In the genomic region with DNA sequence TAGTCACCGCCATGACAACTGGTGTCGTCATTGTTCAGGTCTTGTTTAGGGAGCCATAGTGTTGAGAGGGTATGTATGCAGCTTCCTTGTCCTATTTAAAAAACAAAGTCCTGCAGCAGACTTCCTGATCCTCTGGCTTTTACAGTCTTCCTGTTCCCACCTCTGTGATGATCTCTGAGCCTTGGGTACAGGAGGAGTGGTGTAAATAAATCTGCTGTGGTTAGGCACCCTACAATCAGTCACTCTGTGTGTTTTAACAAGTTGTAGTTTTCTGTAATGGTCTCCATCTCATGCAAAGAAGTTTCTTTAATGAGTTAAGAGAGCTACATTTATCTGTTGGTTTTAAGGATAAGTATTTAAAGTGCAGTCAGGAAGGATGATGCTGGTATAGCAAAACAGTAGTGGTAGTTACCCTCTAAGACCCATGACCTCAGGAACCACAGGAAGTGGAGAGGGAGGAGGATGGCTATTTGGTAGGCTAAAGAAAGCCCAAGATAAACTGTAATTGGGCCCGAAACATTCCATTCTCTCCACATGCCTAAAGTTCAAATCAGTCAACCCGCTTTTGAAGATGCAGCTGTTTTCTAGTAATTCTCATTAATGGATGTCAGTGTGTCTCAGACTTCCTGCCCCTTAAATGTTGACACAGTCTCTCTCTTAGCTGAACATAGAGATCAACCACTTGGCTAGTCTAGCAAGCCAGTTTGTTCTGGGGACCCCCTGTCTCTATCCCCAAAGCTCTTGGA, we compare ENCODE assay signal across 26 mouse cellular contexts. TPM values are rescaled to one million over a fixed set of nuclear protein-coding genes. Genes with fewer than 3 reads are reported as not detected.
A peak's percentile ranks its signal among the peaks of the same experiment; 100 is the strongest.
DNase-seq lines count a peak whose midpoint lies in the region; ATAC-seq and TF ChIP-seq lines count a peak whose summit lies in the region.
"Had no signal": no experiment of that assay in that cellular context is flagged by ENCODE, and none has a peak within 500 bp of the region (broad histone marks: within the 10 kb centered on the region; RNA-seq: fewer than 3 reads in every experiment).

No protein-coding gene starts in this region.

- no peak overlapping the region for H3K4me2 ChIP-seq in liver, embryonic 11.5 days
- H3K4me2 ChIP-seq in hindbrain, embryonic 13.5 days = no peak overlapping the region
- H3K4me2 ChIP-seq in midbrain, embryonic 16.5 days (ENCODE audit: low read length) = no peak overlapping the region
- H3K4me2 ChIP-seq: heart, embryonic 11.5 days; limb, embryonic 13.5 days; lung, embryonic 14.5 days; midbrain, embryonic 15.5 days had no signal

- peaks cover 17% of the 10 kb centered on the region; the same call in 1 of the 2 replicates for H3K4me1 ChIP-seq in heart, embryonic 10.5 days
- H3K4me1 ChIP-seq in liver, adult 2 months (ENCODE audit: control insufficient read depth, insufficient read depth, low read length) = no peaks in the 10 kb centered on the region
- H3K4me1 ChIP-seq in liver, embryonic 11.5 days (replicated peaks; ENCODE audit: control insufficient read depth, insufficient read depth, low read length) = peaks cover 8% of the 10 kb centered on the region
- H3K4me1 ChIP-seq in hindbrain, embryonic 13.5 days (replicated peaks) = no peaks in the 10 kb centered on the region
- H3K4me1 ChIP-seq in midbrain, embryonic 16.5 days (ENCODE audit: control insufficient read depth, insufficient read depth, low read length) = no peaks in the 10 kb centered on the region
- H3K4me1 ChIP-seq: midbrain, embryonic 15.5 days had no signal

- no peak overlapping the region for H3K27ac ChIP-seq in heart, embryonic 10.5 days
- no peak overlapping the region for H3K27ac ChIP-seq in liver, adult 2 months (replicated peaks; ENCODE audit: insufficient read depth, low read depth, low read length)
- no peak overlapping the region for H3K27ac ChIP-seq in liver, embryonic 11.5 days (ENCODE audit: low read depth, low read length)
- no peak overlapping the region for H3K27ac ChIP-seq in hindbrain, embryonic 13.5 days
- H3K27ac ChIP-seq in midbrain, embryonic 16.5 days (ENCODE audit: low read length) = no peak overlapping the region
- H3K27ac ChIP-seq: forebrain, embryonic 10.5 days; limb, embryonic 13.5 days; liver, embryonic 14.5 days; midbrain, embryonic 15.5 days had no signal

- TF ChIP-seq POLR2A in liver, adult 2 months (IDR thresholded peaks at IDR 0.05; ENCODE audit: extremely low read depth, insufficient read depth, low read length) = no peak

- DNase-seq in heart, embryonic 10.5 days (ENCODE audit: low spot score) = peak; percentile 46
- no peak for DNase-seq in heart, adult 8-10 months (ENCODE audit: low spot score)
- peak; percentile 21 for DNase-seq in liver, adult 2 months (ENCODE audit: extremely low read depth, low read depth, low spot score)
- no peak for DNase-seq in liver, embryonic 11.5 days (ENCODE audit: low spot score)
- DNase-seq: adrenal gland, adult 8-10 months; cerebellum, adult 8-10 months; cerebellum, postnatal 36 days; gastrocnemius, postnatal 25 days; layer of hippocampus, postnatal 36 days; lung, embryonic 14.5 days; thymus, postnatal 25 days had no signal

- H3K79me2 ChIP-seq in liver, adult 2 months (ENCODE audit: control insufficient read depth, insufficient read depth, low read length) = no peaks in the 10 kb centered on the region

- no peak overlapping the region for H3K4me3 ChIP-seq in heart, embryonic 10.5 days
- no peak overlapping the region for H3K4me3 ChIP-seq in liver, adult 2 months (ENCODE audit: insufficient read depth, low read depth, low read length)
- no peak overlapping the region for H3K4me3 ChIP-seq in liver, embryonic 11.5 days (ENCODE audit: low read depth, low read length)
- H3K4me3 ChIP-seq in hindbrain, embryonic 13.5 days = no peak overlapping the region
- no peak overlapping the region for H3K4me3 ChIP-seq in midbrain, embryonic 16.5 days (ENCODE audit: low read depth, low read length)
- H3K4me3 ChIP-seq: forebrain, embryonic 10.5 days; limb, embryonic 13.5 days; midbrain, embryonic 15.5 days had no signal

- ATAC-seq in liver, embryonic 11.5 days (replicated peaks; ENCODE audit: low FRiP score) = no peak
- peak; percentile 66 for ATAC-seq in common myeloid progenitor, adult 5-6 weeks (replicated peaks; ENCODE audit: low read depth, poor library complexity, severe bottlenecking)
- ATAC-seq in megakaryocyte progenitor cell, adult 5-6 weeks (replicated peaks; ENCODE audit: poor library complexity) = peak; percentile 48
- no peak for ATAC-seq in hindbrain, embryonic 13.5 days (ENCODE audit: low FRiP score)
- no peak for ATAC-seq in midbrain, embryonic 16.5 days
- ATAC-seq: activated CD4-positive, CD25-positive, alpha-beta regulatory T cell, adult 4 months; forebrain, embryonic 16.5 days; intestine, postnatal 0 days; midbrain, embryonic 15.5 days had no signal

- H3K9me3 ChIP-seq in heart, embryonic 10.5 days = no peaks in the 10 kb centered on the region
- no peaks in the 10 kb centered on the region for H3K9me3 ChIP-seq in liver, embryonic 11.5 days (ENCODE audit: control insufficient read depth, low read length)
- H3K9me3 ChIP-seq in hindbrain, embryonic 13.5 days = no peaks in the 10 kb centered on the region
- no peaks in the 10 kb centered on the region for H3K9me3 ChIP-seq in midbrain, embryonic 16.5 days (replicated peaks; ENCODE audit: control insufficient read depth, low read length, poor library complexity, severe bottlenecking)
- H3K9me3 ChIP-seq: forebrain, embryonic 10.5 days; limb, embryonic 13.5 days; midbrain, embryonic 15.5 days had no signal

- no peak overlapping the region for H3K9ac ChIP-seq in liver, adult 2 months (ENCODE audit: low read depth, low read length)
- H3K9ac ChIP-seq in liver, embryonic 11.5 days (ENCODE audit: low read depth, low read length) = no peak overlapping the region
- no peak overlapping the region for H3K9ac ChIP-seq in hindbrain, embryonic 13.5 days
- H3K9ac ChIP-seq in midbrain, embryonic 16.5 days (ENCODE audit: low read depth, low read length) = no peak overlapping the region
- H3K9ac ChIP-seq: limb, embryonic 13.5 days; liver, embryonic 14.5 days; lung, embryonic 14.5 days; midbrain, embryonic 15.5 days had no signal

- H3K36me3 ChIP-seq in heart, embryonic 10.5 days = no peaks in the 10 kb centered on the region
- no peaks in the 10 kb centered on the region for H3K36me3 ChIP-seq in liver, adult 2 months (ENCODE audit: control insufficient read depth, insufficient read depth, low read length)
- H3K36me3 ChIP-seq in liver, embryonic 11.5 days (ENCODE audit: control insufficient read depth, insufficient read depth, low read length) = no peaks in the 10 kb centered on the region
- no peaks in the 10 kb centered on the region for H3K36me3 ChIP-seq in hindbrain, embryonic 13.5 days
- no peaks in the 10 kb centered on the region for H3K36me3 ChIP-seq in midbrain, embryonic 16.5 days (ENCODE audit: control insufficient read depth, insufficient read depth, low read length)
- H3K36me3 ChIP-seq: forebrain, embryonic 10.5 days; G1E; limb, embryonic 13.5 days; midbrain, embryonic 15.5 days had no signal

- no peak for TF ChIP-seq CTCF in liver, adult 2 months (IDR thresholded peaks at IDR 0.05; ENCODE audit: low read depth, low read length)

- 72% methylated on average over 4 of the region's 4 CpGs for WGBS in heart, embryonic 10.5 days
- whole genome bisulfite sequencing in liver, adult 2 months = 77% methylated on average over 4 of the region's 4 CpGs
- WGBS in liver, embryonic 11.5 days = 63% methylated on average over 4 of the region's 4 CpGs
- 92% methylated on average over 4 of the region's 4 CpGs for WGBS in hindbrain, embryonic 13.5 days
- WGBS in midbrain, embryonic 16.5 days = 87% methylated on average over 4 of the region's 4 CpGs

- H3K27me3 ChIP-seq in heart, embryonic 10.5 days (ENCODE audit: insufficient read depth, poor library complexity, severe bottlenecking) = no peaks in the 10 kb centered on the region
- no peaks in the 10 kb centered on the region for H3K27me3 ChIP-seq in liver, adult 2 months (ENCODE audit: control insufficient read depth, insufficient read depth, low read length)
- no peaks in the 10 kb centered on the region for H3K27me3 ChIP-seq in liver, embryonic 11.5 days (replicated peaks; ENCODE audit: control insufficient read depth, insufficient read depth, low read length)
- H3K27me3 ChIP-seq in hindbrain, embryonic 13.5 days = no peaks in the 10 kb centered on the region
- H3K27me3 ChIP-seq in midbrain, embryonic 16.5 days (ENCODE audit: control insufficient read depth, insufficient read depth, low read depth, low read length) = no peaks in the 10 kb centered on the region
- H3K27me3 ChIP-seq: CH12.LX; limb, embryonic 13.5 days; midbrain, embryonic 15.5 days had no signal

RNA-seq across cellular contexts. Expression of a gene that starts 33.7 kb away (rescaled TPM):
- polyA plus RNA-seq in heart, embryonic 10.5 days (2016; fragmentation: Nextera tagmentation; extraction: Ambion mirVana) = 0.35 and 0.41 TPM in 2 replicates
- total RNA-seq in heart, adult 8-10 months (2022) = under 1 TPM in 3 of 4 experiments, not detected in 1; 0.22 to 0.78 (median 0.22) TPM
- total RNA-seq in liver, adult 2 months (2014; rRNA removed) = not detected in 2 replicates
- polyA plus RNA-seq in liver, adult 2 months (2012; rRNA removed) = not detected in 2 replicates
- polyA plus RNA-seq in liver, embryonic 11.5 days (2014; fragmentation: Nextera tagmentation; extraction: Ambion mirVana) = 4.2 and 4.7 TPM in 2 replicates
- 55.4 and 71.9 TPM in 2 replicates for total RNA-seq in common myeloid progenitor, adult 5-6 weeks (2017)
- total RNA-seq in megakaryocyte progenitor cell, adult 5-6 weeks (2015) = 41.2 and 51.4 TPM in 2 replicates
- total RNA-seq in megakaryocyte progenitor cell, adult 5-6 weeks (2017) = 30.2 and 46.1 TPM in 2 replicates
- not detected in 2 replicates for polyA plus RNA-seq in hindbrain, embryonic 13.5 days (2015; fragmentation: Nextera tagmentation; extraction: Ambion mirVana)
- 0.28 TPM in 1 of 2 replicates, not detected in the other for polyA plus RNA-seq in midbrain, embryonic 16.5 days (2015; fragmentation: Nextera tagmentation; extraction: Ambion mirVana)
- polyA plus RNA-seq: activated CD4-positive, CD25-positive, alpha-beta regulatory T cell, adult 4 months; G1E; intestine, postnatal 0 days; midbrain, embryonic 15.5 days; neural tube, embryonic 14.5 days had no signal

Comparison
In these comparisons a context has a peak if more than half of its experiments do, and no peak if none do; other contexts are left out.
1. DNase-seq: peak in heart, embryonic 10.5 days (single experiment) and liver, adult 2 months (single experiment); none in heart, adult 8-10 months (single experiment) and liver, embryonic 11.5 days (single experiment).
2. ATAC-seq: peak in common myeloid progenitor, adult 5-6 weeks (single experiment) and megakaryocyte progenitor cell, adult 5-6 weeks (single experiment); none in liver, embryonic 11.5 days (single experiment), hindbrain, embryonic 13.5 days (single experiment) and midbrain, embryonic 16.5 days (single experiment).